Mouse (Mus musculus) cortical plate, adult 2 months (tissue): ENCODE results near the gene Heatr4.

Experiments used
- CTCF ChIP-seq: fragments of 200-500 bp; IDR thresholded peaks from 2 replicates; pipeline ENCODE4 v1.5.1; 2011; ENCODE audit warnings: mild to moderate bottlenecking, control low read depth, low read length; ENCODE audit not compliant: insufficient read depth; ENCODE audit errors: extremely low read depth
- POLR2A ChIP-seq: fragments of 200-500 bp; IDR thresholded peaks from 2 replicates; pipeline ENCODE4 v1.6.1; 2011; ENCODE audit warnings: mild to moderate bottlenecking, low read length, control low read depth; ENCODE audit not compliant: insufficient read depth; ENCODE audit errors: extremely low read depth

- no peak for TF ChIP-seq CTCF
- no peak for TF ChIP-seq POLR2A
Observed at GRCm38 (mm10) chr12:84003866-84004265, 19.2 kb upstream of the Heatr4 start.
